Mouse (Mus musculus): ENCODE measurements around the gene Znhit3.
A peak's percentile ranks its signal among the peaks of the same experiment; 100 is the strongest.
"Not testable (repeated sequence)": the region's sequence is repeated elsewhere in the genome, so short reads cannot be mapped to it uniquely, and the experiment has no call there.

The Znhit3 gene

GRCm38 (mm10) chr11:84876020-84876419 lies 40.1 kb downstream of the Znhit3 start:
- DNase-seq (ENCODE audit: low spot score in 2 of 2) = not testable (repeated sequence)

GRCm38 (mm10) chr11:84873042-84873833 lies 42.9 kb downstream of the Znhit3 start:
- DNase-seq (ENCODE audit: low spot score in 2 of 2) = no peak

GRCm38 (mm10) chr11:84871548-84872069 lies 44.6 kb downstream of the Znhit3 start:
- DNase-seq (ENCODE audit: low spot score in 2 of 2) = no peak

- no peak for DNase-seq (ENCODE audit: low spot score in 2 of 2)
Measured at GRCm38 (mm10) chr11:84871046-84871445, 45.1 kb downstream of the Znhit3 start.

- DNase-seq (ENCODE audit: low spot score in 2 of 2) = peak; percentile 82 to 93
Measured at GRCm38 (mm10) chr11:84870337-84871043, 45.7 kb downstream of the Znhit3 start, which contains the start of gene Ggnbp2. TSS of gene Ggnbp2 (minus strand) at chr11:84870817.

- peak; percentile 86 to 92 for DNase-seq (ENCODE audit: low spot score in 2 of 2)
Measured at GRCm38 (mm10) chr11:84869537-84870232, 46.5 kb downstream of the Znhit3 start.

- no peak for DNase-seq (ENCODE audit: low spot score in 2 of 2)
Measured at GRCm38 (mm10) chr11:84868786-84869259, 47.3 kb downstream of the Znhit3 start.

GRCm38 (mm10) chr11:84867586-84867985 lies 48.6 kb downstream of the Znhit3 start:
- no peak for DNase-seq (ENCODE audit: low spot score in 2 of 2)

- DNase-seq (ENCODE audit: low spot score in 2 of 2) = no peak
Measured at GRCm38 (mm10) chr11:84865268-84865667, 50.9 kb downstream of the Znhit3 start.

All from urinary bladder, postnatal 36 days (tissue).